Mouse (Mus musculus) intestine, embryonic 16.5 days (tissue): ENCODE results near the gene Ezh1. TPM values are rescaled to one million over a fixed set of nuclear protein-coding genes. Genes with fewer than 3 reads are reported as not detected.
A peak's percentile ranks its signal among the peaks of the same experiment; 100 is the strongest.

Experiments used
- ATAC-seq: fragments of 200-750 bp; cut with Nextera tagmentation; 2 replicates; pipeline ENCODE4 v1.8.0; 2017; ENCODE audit warnings: moderate TSS enrichment, moderate library complexity
- H3K27ac ChIP-seq: fragments of 300-500 bp; sonication (generic); 2 replicates; pipeline ENCODE4 v1.5.1; 2014; ENCODE audit warnings: mild to moderate bottlenecking, low read length
- H3K27me3 ChIP-seq: fragments of 300-500 bp; sonication (generic); replicated peaks from 2 replicates; pipeline ENCODE4 v1.6.1; 2014; ENCODE audit warnings: low read length, control low read depth, mixed read lengths; ENCODE audit not compliant: control insufficient read depth, insufficient read depth
- H3K36me3 ChIP-seq: fragments of 300-500 bp; sonication (generic); 2 replicates; pipeline ENCODE4 v1.6.1; 2014; ENCODE audit warnings: low read length, control low read depth; ENCODE audit not compliant: control insufficient read depth, insufficient read depth
- H3K4me1 ChIP-seq: fragments of 300-500 bp; sonication (generic); 2 replicates; pipeline ENCODE4 v1.6.1; 2014; ENCODE audit warnings: low read length, control low read depth, mixed read lengths; ENCODE audit not compliant: control insufficient read depth, insufficient read depth
- H3K4me2 ChIP-seq: fragments of 300-500 bp; sonication (generic); 2 replicates; pipeline ENCODE4 v1.6.1; 2014; ENCODE audit warnings: low read depth, low read length, control low read depth
- H3K4me3 ChIP-seq: fragments of 300-500 bp; sonication (generic); 2 replicates; pipeline ENCODE4 v1.5.1; 2014; ENCODE audit warnings: mild to moderate bottlenecking, low read length
- H3K9ac ChIP-seq: fragments of 300-500 bp; sonication (generic); 2 replicates; pipeline ENCODE4 v1.6.1; 2014; ENCODE audit warnings: low read depth, low read length
- H3K9me3 ChIP-seq: fragments of 300-500 bp; sonication (generic); 2 replicates; pipeline ENCODE4 v1.6.1; 2016; ENCODE audit warnings: low read length, control low read depth; ENCODE audit not compliant: control insufficient read depth
- WGBS: fragments of 180-500 bp; shearing (Covaris S2); extraction: QIAGEN DNeasy Blood & Tissue Kit; methylation state at CpG from one replicate; pipeline ENCODE4 v1.1.7; 2014; 5-methylcytosine and 5-hydroxymethylcytosine counted together
- polyA plus RNA-seq: library from polyadenylated mRNA; unstranded; fragments of >200 nt; fragmentation: Nextera tagmentation; extraction: Ambion mirVana; gene quantifications from 2 replicates; pipeline ENCODE4 v1.2.1, GENCODE M21; 2015

Gene Ezh1
- polyA plus RNA-seq, 1 experiment from 2014 or later, result 16.2 TPM

DNA sequence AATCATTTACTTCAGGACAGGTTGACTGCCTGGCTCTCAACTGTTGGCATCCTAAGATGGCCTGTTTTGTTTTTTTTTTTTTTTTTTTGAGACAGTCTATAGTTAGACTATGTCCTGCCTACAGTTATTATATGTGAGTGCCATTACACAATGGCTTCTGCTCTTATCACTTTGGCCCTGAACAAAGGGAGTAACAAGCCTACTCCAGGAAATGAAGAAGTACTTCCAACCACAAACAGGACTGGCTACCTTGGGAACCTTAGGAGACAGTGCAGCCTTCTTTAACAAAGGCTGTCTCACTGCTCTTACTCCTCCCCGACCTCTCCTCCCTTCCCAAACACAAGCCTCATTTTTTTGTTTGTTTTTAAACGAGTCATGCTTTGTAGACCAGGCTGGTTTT, 5.4 kb downstream of the Ezh1 start:
- ATAC-seq, result peak; percentile 85

DNA sequence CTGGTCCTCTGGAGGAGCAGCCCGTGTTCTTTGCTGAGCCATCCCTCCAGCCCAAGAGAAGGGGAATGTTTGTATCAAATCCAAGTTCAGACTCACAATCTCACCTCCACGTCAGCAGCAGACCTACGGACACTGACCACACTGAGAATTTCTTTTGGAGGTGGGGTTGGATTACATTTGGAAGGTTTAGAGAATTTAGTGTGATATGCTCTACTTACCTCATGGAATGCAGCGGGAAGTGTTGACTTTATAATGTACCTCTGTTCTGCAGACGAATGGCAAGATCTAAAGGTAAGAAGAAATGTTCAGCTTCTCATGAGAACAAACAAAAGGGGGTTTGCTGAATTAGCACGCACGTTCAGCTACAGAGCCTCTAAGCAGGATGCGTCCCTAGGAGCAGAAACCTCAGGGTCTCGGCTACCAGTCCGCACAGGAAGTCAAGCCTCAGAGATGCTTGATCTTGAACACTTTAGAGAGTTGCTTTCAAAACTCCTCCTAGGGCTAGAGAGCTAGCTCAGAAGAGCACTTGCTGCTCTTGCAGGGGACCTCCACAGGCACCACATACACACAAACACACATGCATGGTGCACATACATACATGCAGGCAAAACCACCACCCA, 7.7 kb downstream of the Ezh1 start:
- ATAC-seq, result no peak
- H3K36me3 ChIP-seq, result peaks cover 9% of the 10 kb centered on the region; the same call in 1 of the 2 replicates
- peaks cover 7% of the 10 kb centered on the region for H3K4me1 ChIP-seq
- no peak overlapping the region for H3K4me3 ChIP-seq
- no peak overlapping the region for H3K9ac ChIP-seq
- no peak overlapping the region for H3K27ac ChIP-seq
- 86% methylated on average over 10 of the region's 10 CpGs for WGBS
- H3K4me2 ChIP-seq, result no peak overlapping the region
- no peaks in the 10 kb centered on the region for H3K9me3 ChIP-seq
- H3K27me3 ChIP-seq, result no peaks in the 10 kb centered on the region

More for the DNA sequence above, 5.4 kb downstream of the Ezh1 start:
- Histone ChIP-seq H3K27me3 (no peaks in the 10 kb centered on the region), H3K4me3 (no peak overlapping the region), H3K27ac (peak overlapping the region; percentile 80), H3K9ac (no peak overlapping the region), H3K9me3 (no peaks in the 10 kb centered on the region), H3K4me1 (peaks cover 15% of the 10 kb centered on the region), H3K36me3 (peaks cover 3% of the 10 kb centered on the region; the same call in 1 of the 2 replicates), H3K4me2 (no peak overlapping the region; the same call in 1 of the 2 replicates)
- WGBS, result 39% methylated on average over 2 of the region's 2 CpGs

DNA sequence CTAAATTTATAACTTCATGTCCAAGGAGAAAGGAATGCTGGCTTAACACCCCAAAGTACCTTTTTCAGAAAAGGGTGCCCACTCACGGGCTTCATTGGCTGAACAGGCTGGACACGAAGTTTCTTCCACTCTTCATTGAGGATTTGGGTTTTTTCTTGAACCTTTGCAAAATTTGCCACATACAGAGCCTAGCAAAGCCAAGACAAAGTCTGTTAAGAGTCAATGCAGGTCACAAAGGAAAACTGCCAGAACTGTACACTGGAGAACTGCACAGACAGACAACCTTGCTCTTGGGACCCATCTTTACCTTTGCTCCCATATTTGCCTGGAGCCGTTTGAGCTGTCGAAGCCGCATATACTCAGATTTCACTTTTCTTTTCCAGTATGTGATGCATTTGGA, 9.3 kb downstream of the Ezh1 start:
- no peaks in the 10 kb centered on the region for H3K27me3 ChIP-seq
- no peaks in the 10 kb centered on the region for H3K9me3 ChIP-seq
- H3K27ac ChIP-seq, result no peak overlapping the region
- no peak overlapping the region for H3K4me2 ChIP-seq
- H3K4me3 ChIP-seq, result no peak overlapping the region
- peaks cover 7% of the 10 kb centered on the region for H3K4me1 ChIP-seq
- ATAC-seq, result no peak
- 92% methylated on average over 5 of the region's 5 CpGs for WGBS
- no peak overlapping the region for H3K9ac ChIP-seq
- peaks cover 10% of the 10 kb centered on the region; the same call in 1 of the 2 replicates for H3K36me3 ChIP-seq

DNA sequence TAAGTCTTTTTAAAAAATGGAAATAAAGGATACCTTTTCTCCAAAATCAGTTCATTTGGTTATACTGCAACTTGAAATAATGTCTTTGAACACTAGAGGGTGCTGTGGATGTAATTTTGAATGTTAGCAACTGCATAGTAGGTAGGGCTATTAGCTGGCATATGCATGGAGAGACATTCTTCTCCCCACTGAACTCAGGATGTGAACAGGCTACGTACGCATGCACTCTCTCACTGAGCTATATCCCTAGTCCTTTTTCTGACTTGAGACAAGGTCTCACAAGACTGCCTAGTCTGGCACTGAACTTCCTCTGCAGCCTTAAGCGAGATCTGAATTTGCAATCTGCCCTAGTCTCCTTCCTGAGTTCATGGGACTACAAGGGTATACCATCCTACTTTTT, 14.3 kb downstream of the Ezh1 start:
- no peak overlapping the region for H3K27ac ChIP-seq
- peaks cover 10% of the 10 kb centered on the region; the same call in 1 of the 2 replicates for H3K36me3 ChIP-seq

DNA sequence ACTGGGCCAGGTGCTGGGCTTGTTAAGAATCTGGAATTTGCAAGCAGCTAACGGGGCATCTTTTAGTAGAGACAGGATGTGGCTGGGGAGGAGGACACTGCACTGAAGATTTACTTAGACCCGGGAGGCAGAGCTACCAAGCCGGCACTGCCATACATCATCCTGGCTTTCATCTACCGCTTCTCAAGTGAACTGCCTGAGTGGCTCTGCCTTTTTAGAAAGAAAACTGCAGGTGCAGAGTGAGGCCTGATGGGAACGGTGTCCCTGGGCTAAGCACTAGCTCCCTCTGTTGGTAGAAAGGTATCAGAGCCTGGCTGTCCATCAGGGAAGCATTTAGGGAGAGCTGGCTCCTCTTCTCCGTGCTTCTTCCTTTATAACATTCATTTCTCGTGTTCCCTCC, 25.3 kb downstream of the Ezh1 start:
- ATAC-seq, result no peak
- Histone ChIP-seq H3K27me3 (no peaks in the 10 kb centered on the region), H3K4me3 (no peak overlapping the region), H3K36me3 (peaks cover 15% of the 10 kb centered on the region), H3K4me2 (no peak overlapping the region), H3K9me3 (no peaks in the 10 kb centered on the region), H3K9ac (no peak overlapping the region), H3K27ac (no peak overlapping the region), H3K4me1 (no peaks in the 10 kb centered on the region)
- WGBS, result 21% methylated on average over 7 of the region's 7 CpGs

More for the DNA sequence above, 14.3 kb downstream of the Ezh1 start:
- H3K27me3 ChIP-seq, result no peaks in the 10 kb centered on the region
- H3K4me1 ChIP-seq, result no peaks in the 10 kb centered on the region
- no peak overlapping the region for H3K9ac ChIP-seq
- H3K9me3 ChIP-seq, result no peaks in the 10 kb centered on the region
- WGBS, result 36% methylated on average over 3 of the region's 3 CpGs
- ATAC-seq, result peak; percentile 76
- no peak overlapping the region for H3K4me3 ChIP-seq
- H3K4me2 ChIP-seq, result no peak overlapping the region

DNA sequence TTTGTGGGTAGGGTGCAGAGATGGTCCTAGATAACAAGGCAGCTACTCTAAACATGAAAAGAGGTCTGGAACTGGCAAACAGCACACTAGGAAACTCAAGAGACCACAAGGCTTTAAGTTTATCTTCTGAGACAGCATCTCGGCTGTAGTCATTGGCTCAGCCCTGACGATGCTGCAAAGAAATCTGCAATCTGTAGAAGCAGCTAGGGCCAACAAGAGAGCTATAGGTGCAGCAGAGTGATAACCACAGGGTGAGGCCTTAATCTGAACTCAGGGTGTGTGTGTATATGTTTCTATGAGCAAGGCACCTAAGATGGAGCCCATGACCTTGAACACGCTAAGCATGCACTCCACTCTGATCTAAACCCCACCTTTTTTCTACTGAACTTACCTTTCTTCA, 26.7 kb downstream of the Ezh1 start:
- H3K9me3 ChIP-seq, result no peaks in the 10 kb centered on the region
- H3K27ac ChIP-seq, result no peak overlapping the region
- no peak overlapping the region for H3K9ac ChIP-seq
- H3K4me2 ChIP-seq, result no peak overlapping the region
- H3K27me3 ChIP-seq, result no peaks in the 10 kb centered on the region
- H3K36me3 ChIP-seq, result peaks cover 10% of the 10 kb centered on the region
- ATAC-seq, result no peak
- no peak overlapping the region for H3K4me3 ChIP-seq
- no peaks in the 10 kb centered on the region for H3K4me1 ChIP-seq
- WGBS, result 91% methylated on average over 3 of the region's 3 CpGs

DNA sequence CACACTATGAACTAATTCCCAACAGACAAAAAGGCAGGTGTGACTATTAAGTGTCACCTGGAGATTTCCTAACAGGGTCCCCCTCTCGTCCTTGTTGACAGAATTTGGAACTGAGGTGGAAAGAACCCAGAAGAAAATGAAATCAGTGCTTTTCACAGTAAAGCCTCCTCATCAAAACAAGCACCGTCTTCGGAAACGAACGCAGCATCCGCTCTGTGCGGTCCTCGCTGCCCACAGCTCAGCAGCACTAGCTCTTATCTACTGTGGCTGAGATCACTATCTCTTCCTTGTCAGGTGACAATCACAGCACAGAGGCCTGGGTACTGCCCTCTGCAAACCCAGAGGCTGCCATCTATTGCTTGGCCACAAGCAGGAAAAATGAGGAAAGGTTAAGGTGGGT, 30.1 kb downstream of the Ezh1 start:
- Histone ChIP-seq H3K36me3 (peaks cover 10% of the 10 kb centered on the region), H3K9ac (no peak overlapping the region), H3K27me3 (no peaks in the 10 kb centered on the region), H3K4me3 (no peak overlapping the region), H3K27ac (no peak overlapping the region), H3K9me3 (no peaks in the 10 kb centered on the region), H3K4me2 (no peak overlapping the region), H3K4me1 (peaks cover 3% of the 10 kb centered on the region; the same call in 1 of the 2 replicates)
- 92% methylated on average over 8 of the region's 8 CpGs for WGBS
- ATAC-seq, result no peak

DNA sequence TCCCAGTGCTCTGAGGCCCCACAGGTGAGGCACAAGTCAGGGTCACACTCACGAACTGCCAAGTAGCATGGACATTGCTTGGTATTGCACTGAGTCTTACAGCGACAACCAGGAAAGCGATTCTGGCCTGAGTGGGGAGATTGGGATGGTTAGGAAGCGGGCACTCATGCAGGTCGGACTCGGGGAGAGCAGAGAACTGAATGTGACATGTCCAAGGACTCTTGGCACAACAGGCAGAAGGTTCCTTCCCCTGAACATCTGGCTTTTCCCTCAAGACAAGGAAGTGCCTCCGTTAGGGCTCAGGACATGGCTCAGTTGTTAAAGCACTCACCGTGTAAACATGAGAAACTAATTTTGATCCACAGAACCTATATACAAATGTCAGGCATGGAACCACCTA, 30.7 kb downstream of the Ezh1 start:
- Histone ChIP-seq H3K4me2 (no peak overlapping the region), H3K27ac (no peak overlapping the region), H3K27me3 (no peaks in the 10 kb centered on the region), H3K4me3 (no peak overlapping the region), H3K4me1 (peaks cover 8% of the 10 kb centered on the region), H3K9ac (no peak overlapping the region), H3K36me3 (peaks cover 10% of the 10 kb centered on the region), H3K9me3 (no peaks in the 10 kb centered on the region)
- 83% methylated on average over 8 of the region's 8 CpGs for WGBS
- no peak for ATAC-seq

DNA sequence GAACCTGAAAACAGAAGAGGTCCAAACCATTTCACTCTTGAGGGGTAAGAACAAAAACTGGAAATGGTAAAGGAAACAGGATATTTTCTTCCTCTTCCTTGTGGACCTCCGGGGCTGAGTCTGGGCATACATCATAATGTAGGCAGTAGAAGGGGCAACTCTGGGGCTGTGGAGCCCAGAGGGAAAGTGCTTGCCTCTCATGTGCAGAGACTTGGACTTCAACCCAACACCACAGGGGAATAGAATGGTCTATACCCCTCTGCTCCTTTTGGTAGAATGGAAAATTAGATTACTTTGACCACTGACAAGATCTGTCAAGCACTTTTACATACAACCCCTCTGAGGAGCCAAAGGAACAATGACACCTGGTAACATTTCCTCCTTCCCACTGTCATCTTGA, 31.2 kb downstream of the Ezh1 start:
- no peak overlapping the region for H3K4me2 ChIP-seq
- no peak overlapping the region for H3K27ac ChIP-seq
- no peaks in the 10 kb centered on the region for H3K27me3 ChIP-seq
- H3K36me3 ChIP-seq, result peaks cover 10% of the 10 kb centered on the region
- H3K9ac ChIP-seq, result no peak overlapping the region
- H3K4me3 ChIP-seq, result no peak overlapping the region
- 75% methylated on average over 1 of the region's 1 CpGs for WGBS
- peaks cover 10% of the 10 kb centered on the region for H3K4me1 ChIP-seq
- ATAC-seq, result no peak
- no peaks in the 10 kb centered on the region for H3K9me3 ChIP-seq

DNA sequence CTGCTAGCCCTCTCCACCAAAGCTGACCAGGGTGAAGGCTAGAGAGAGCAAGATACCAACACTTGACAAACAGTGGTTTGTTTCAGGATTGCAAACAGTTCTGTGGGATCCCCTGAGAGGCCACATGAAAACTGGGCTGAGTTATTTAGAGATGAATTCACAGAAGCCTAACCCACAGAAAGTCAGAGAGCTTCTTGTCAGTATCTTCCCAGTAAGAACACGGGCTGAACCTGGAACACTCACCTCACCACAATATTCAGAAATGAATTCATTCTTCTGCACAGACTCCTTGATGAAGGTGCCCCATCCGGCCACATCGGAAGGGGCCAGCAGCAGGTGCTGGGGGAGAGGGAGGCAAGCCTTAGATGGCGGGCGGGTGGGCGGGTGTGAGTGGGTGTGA, 31.6 kb downstream of the Ezh1 start:
- H3K9ac ChIP-seq, result no peak overlapping the region
- H3K4me1 ChIP-seq, result peaks cover 11% of the 10 kb centered on the region
- H3K27ac ChIP-seq, result no peak overlapping the region
- WGBS, result 84% methylated on average over 6 of the region's 6 CpGs
- H3K27me3 ChIP-seq, result no peaks in the 10 kb centered on the region
- H3K9me3 ChIP-seq, result no peaks in the 10 kb centered on the region
- ATAC-seq, result no peak
- peaks cover 10% of the 10 kb centered on the region for H3K36me3 ChIP-seq
- H3K4me2 ChIP-seq, result no peak overlapping the region
- no peak overlapping the region for H3K4me3 ChIP-seq
